Mouse (Mus musculus) erythroblast, embryonic 14.5 days (primary cell): Measurements from ENCODE around the gene Hoxd10. TPM values are rescaled to one million over a fixed set of nuclear protein-coding genes. Genes with fewer than 3 reads are reported as not detected.

Experiments used
- H3K27me3 ChIP-seq: 2 replicates; pipeline ENCODE4 v1.6.1; 2012; ENCODE audit warnings: inconsistent platforms; ENCODE audit not compliant: control insufficient read depth
- H3K36me3 ChIP-seq: 2 replicates; pipeline ENCODE4 v1.6.1; 2012; ENCODE audit warnings: mild to moderate bottlenecking, inconsistent platforms; ENCODE audit not compliant: control insufficient read depth
- H3K4me1 ChIP-seq: 2 replicates; pipeline ENCODE4 v1.6.1; 2012; ENCODE audit warnings: inconsistent platforms; ENCODE audit not compliant: control insufficient read depth
- H3K4me3 ChIP-seq: replicated peaks from 2 replicates; pipeline ENCODE3; 2012; ENCODE audit warnings: moderate library complexity, mild to moderate bottlenecking, inconsistent platforms
- H3K9me3 ChIP-seq: 2 replicates; pipeline ENCODE4 v1.6.1; 2012; ENCODE audit warnings: low read length, inconsistent platforms, mixed read lengths; ENCODE audit not compliant: control insufficient read depth
- GATA1 ChIP-seq: IDR thresholded peaks from 2 replicates; pipeline ENCODE4 v1.6.1; 2012; ENCODE audit warnings: low read length, inconsistent platforms, mixed read lengths
- TAL1 ChIP-seq: IDR thresholded peaks from 3 replicates; pipeline ENCODE4 v1.6.1; 2012; ENCODE audit warnings: low read length, inconsistent platforms, mixed read lengths
- polyA plus RNA-seq: library from polyadenylated mRNA; stranded (reverse); fragments of >175 nt; gene quantifications from 2 replicates; pipeline ENCODE4 v1.2.3, GENCODE M21; 2012

The Hoxd10 gene
- polyA plus RNA-seq, 1 experiment: not detected

DNA sequence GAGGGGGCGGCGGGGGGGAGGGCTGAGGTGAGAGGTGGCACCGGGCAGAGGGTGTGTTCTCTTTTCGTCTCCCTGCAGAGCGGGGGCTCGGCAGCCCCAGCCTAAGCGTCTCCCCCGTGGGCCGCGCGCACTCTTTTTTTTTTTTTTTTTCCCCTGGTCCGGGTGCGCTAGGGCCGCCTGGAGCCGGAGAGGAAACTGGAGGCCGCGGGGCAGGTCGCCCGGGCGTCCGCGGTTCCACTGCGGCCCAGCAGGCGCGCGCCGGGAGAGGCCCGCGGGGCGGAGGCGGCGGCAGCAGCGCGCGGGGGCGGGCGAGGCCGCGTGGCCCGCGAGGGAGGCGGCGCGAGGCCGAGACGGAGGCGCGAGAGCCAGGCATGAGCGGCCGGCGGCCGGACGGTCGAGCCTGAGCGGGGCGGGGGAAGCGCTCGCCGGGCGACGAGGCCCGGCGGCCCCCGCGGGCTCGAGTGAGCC lies 13.3 kb downstream of the Hoxd10 start:
- Histone ChIP-seq H3K27me3 (peaks cover 100% of the 10 kb centered on the region), H3K36me3 (no peaks in the 10 kb centered on the region), H3K9me3 (no peaks in the 10 kb centered on the region; the same call in 1 of the 2 replicates), H3K4me1 (no peaks in the 10 kb centered on the region), H3K4me3 (no peak overlapping the region)
- TF ChIP-seq GATA1 (no peak), TAL1 (no peak)

GRCm38 (mm10) chr2:74705467-74706089 lies 13.9 kb downstream of the Hoxd10 start:
- H3K4me3 ChIP-seq: no peak overlapping the region
- no peaks in the 10 kb centered on the region for H3K36me3 ChIP-seq
- H3K27me3 ChIP-seq: peaks cover 100% of the 10 kb centered on the region
- H3K9me3 ChIP-seq: no peaks in the 10 kb centered on the region; the same call in 1 of the 2 replicates
- H3K4me1 ChIP-seq: no peaks in the 10 kb centered on the region
- TF ChIP-seq TAL1: no peak
- no peak for TF ChIP-seq GATA1

GRCm38 (mm10) chr2:74706393-74706960 lies 14.8 kb downstream of the Hoxd10 start:
- no peaks in the 10 kb centered on the region for H3K4me1 ChIP-seq
- H3K9me3 ChIP-seq: no peaks in the 10 kb centered on the region; the same call in 1 of the 2 replicates
- no peaks in the 10 kb centered on the region for H3K36me3 ChIP-seq
- no peak overlapping the region for H3K4me3 ChIP-seq
- peaks cover 100% of the 10 kb centered on the region for H3K27me3 ChIP-seq
- TF ChIP-seq GATA1: no peak
- TF ChIP-seq TAL1: no peak

GRCm38 (mm10) chr2:74707599-74707998 lies 15.9 kb downstream of the Hoxd10 start:
- no peak for TF ChIP-seq GATA1
- no peak for TF ChIP-seq TAL1

DNA sequence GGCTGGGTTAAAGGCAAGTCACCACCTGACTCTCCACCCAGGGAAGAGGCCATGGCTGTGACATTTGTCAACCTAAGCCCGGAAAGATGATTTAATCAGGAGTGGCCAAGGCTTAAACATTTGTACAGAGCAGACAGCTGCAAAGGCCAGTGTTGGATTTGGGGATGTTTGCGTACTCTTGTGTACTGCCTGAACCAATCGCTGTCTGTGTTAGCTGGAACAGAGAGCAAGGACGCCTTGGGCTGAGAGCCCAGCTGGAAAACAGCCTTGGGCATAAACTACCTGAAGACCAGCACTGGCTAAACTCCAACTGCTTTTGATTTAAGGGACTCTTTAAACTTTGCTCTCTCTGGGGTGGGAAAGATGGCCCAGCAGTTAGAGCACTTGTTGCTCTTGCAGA lies 17.0 kb downstream of the Hoxd10 start:
- Histone ChIP-seq H3K4me3 (no peak overlapping the region), H3K27me3 (peaks cover 100% of the 10 kb centered on the region), H3K36me3 (no peaks in the 10 kb centered on the region), H3K9me3 (no peaks in the 10 kb centered on the region; the same call in 1 of the 2 replicates), H3K4me1 (no peaks in the 10 kb centered on the region)
- TF ChIP-seq GATA1: no peak

More at GRCm38 (mm10) chr2:74707599-74707998, 15.9 kb downstream of the Hoxd10 start:
- Histone ChIP-seq H3K36me3 (no peaks in the 10 kb centered on the region), H3K27me3 (peaks cover 100% of the 10 kb centered on the region), H3K4me3 (no peak overlapping the region), H3K9me3 (no peaks in the 10 kb centered on the region; the same call in 1 of the 2 replicates), H3K4me1 (no peaks in the 10 kb centered on the region)

- no peaks in the 10 kb centered on the region; the same call in 1 of the 2 replicates for H3K9me3 ChIP-seq
- no peak for TF ChIP-seq GATA1
- TF ChIP-seq TAL1: no peak
- H3K27me3 ChIP-seq: peaks cover 100% of the 10 kb centered on the region
These were observed 18.0 kb downstream of the Hoxd10 start for GRCm38 (mm10) chr2:74709465-74710419.

GRCm38 (mm10) chr2:74710929-74711543 lies 19.3 kb downstream of the Hoxd10 start:
- TF ChIP-seq GATA1 (no peak), TAL1 (no peak)
- H3K9me3 ChIP-seq: no peaks in the 10 kb centered on the region
- peaks cover 100% of the 10 kb centered on the region for H3K27me3 ChIP-seq
- no peak overlapping the region for H3K4me3 ChIP-seq
- H3K4me1 ChIP-seq: peaks cover 1% of the 10 kb centered on the region; the same call in 1 of the 2 replicates
- H3K36me3 ChIP-seq: no peaks in the 10 kb centered on the region

More at GRCm38 (mm10) chr2:74709465-74710419, 18.0 kb downstream of the Hoxd10 start:
- Histone ChIP-seq H3K4me1 (no peaks in the 10 kb centered on the region), H3K4me3 (no peak overlapping the region), H3K36me3 (no peaks in the 10 kb centered on the region)

GRCm38 (mm10) chr2:74711721-74712621 lies 20.2 kb downstream of the Hoxd10 start, which contains the start of the genes Hoxd3 and Hoxd4:
Hoxd3 (plus strand) TSS chr2:74711927.
Hoxd4 (plus strand) TSS chr2:74711929.
- H3K4me1 ChIP-seq: peaks cover 1% of the 10 kb centered on the region; the same call in 1 of the 2 replicates
- H3K27me3 ChIP-seq: peaks cover 98% of the 10 kb centered on the region
- H3K4me3 ChIP-seq: no peak within 1 kb of the TSS
- no peak for TF ChIP-seq GATA1
- no peak for TF ChIP-seq TAL1
- no peaks in the 10 kb centered on the region for H3K9me3 ChIP-seq
- H3K36me3 ChIP-seq: no peaks in the 10 kb centered on the region
